Mouse (Mus musculus) retina, postnatal 1 day (tissue): Measurements from ENCODE around the gene Pi4kb.
"Not testable (repeated sequence)": the region's sequence is repeated elsewhere in the genome, so short reads cannot be mapped to it uniquely, and the experiment has no call there.

Experiments used
- DNase-seq: peaks from one replicate; pipeline ENCODE4 v3.0.0-alpha.2; 2012

Pi4kb gene

GRCm38 (mm10) chr3:95016532-95017056 lies 42.1 kb downstream of the Pi4kb start:
- DNase-seq: no peak

- DNase-seq: no peak
Observed at GRCm38 (mm10) chr3:95018741-95019140, 44.2 kb downstream of the Pi4kb start.

GRCm38 (mm10) chr3:95020956-95021355 lies 46.4 kb downstream of the Pi4kb start:
- DNase-seq: not testable (repeated sequence)

- DNase-seq: peak; percentile 16
Observed at GRCm38 (mm10) chr3:95024551-95024950, 50.0 kb downstream of the Pi4kb start.

- DNase-seq: no peak
Observed at GRCm38 (mm10) chr3:95025202-95025601, 50.7 kb downstream of the Pi4kb start.

GRCm38 (mm10) chr3:95027057-95027645 lies 52.6 kb downstream of the Pi4kb start:
- DNase-seq: no peak

- DNase-seq: peak; percentile 53
Observed at GRCm38 (mm10) chr3:95027701-95028100, 53.2 kb downstream of the Pi4kb start.

GRCm38 (mm10) chr3:95028603-95029002 lies 54.1 kb downstream of the Pi4kb start:
- no peak for DNase-seq

GRCm38 (mm10) chr3:95029291-95029827 lies 54.8 kb downstream of the Pi4kb start:
- DNase-seq: not testable (repeated sequence)

GRCm38 (mm10) chr3:95029953-95030352 lies 55.4 kb downstream of the Pi4kb start:
- DNase-seq: no peak

- no peak for DNase-seq
Observed at GRCm38 (mm10) chr3:95041625-95042024, 67.1 kb downstream of the Pi4kb start.

- DNase-seq: peak; percentile 98
Observed at GRCm38 (mm10) chr3:95042166-95042837, 67.8 kb downstream of the Pi4kb start, which contains the start of gene Psmd4. Gene Psmd4 (minus strand): TSS chr3:95042614.

GRCm38 (mm10) chr3:95042838-95043229 lies 68.3 kb downstream of the Pi4kb start:
- no peak for DNase-seq

- no peak for DNase-seq
Observed at GRCm38 (mm10) chr3:95043251-95043650, 68.7 kb downstream of the Pi4kb start.

GRCm38 (mm10) chr3:95046462-95047057 lies 72.0 kb downstream of the Pi4kb start:
- no peak for DNase-seq

- no peak for DNase-seq
Observed at GRCm38 (mm10) chr3:95047914-95048313, 73.4 kb downstream of the Pi4kb start.

- peak; percentile 70 for DNase-seq
Observed at GRCm38 (mm10) chr3:95052959-95053358, 78.4 kb downstream of the Pi4kb start.

GRCm38 (mm10) chr3:95053701-95054100 lies 79.2 kb downstream of the Pi4kb start:
- peak; percentile 81 for DNase-seq

- DNase-seq: no peak
Observed at GRCm38 (mm10) chr3:95054481-95055260, 80.1 kb downstream of the Pi4kb start.

GRCm38 (mm10) chr3:95056275-95056674 lies 81.7 kb downstream of the Pi4kb start:
- no peak for DNase-seq
